Mouse (Mus musculus): ENCODE data around the gene Lifr.

- TF ChIP-seq EP300 (IDR thresholded peaks at IDR 0.05; ENCODE audit: insufficient read depth, low read depth, low read length) (no peak), CTCF (IDR thresholded peaks at IDR 0.05) (no peak)
These were observed 114.5 kb downstream of the Lifr start for GRCm38 (mm10) chr15:7204917-7205316.

Measured in heart, adult 2 months (tissue).